Mouse (Mus musculus): ENCODE data around the gene Usp47.

- TF ChIP-seq ETS1 (IDR thresholded peaks at IDR 0.05; ENCODE audit: low read depth, low read length), result no peak
- TF ChIP-seq CHD1 (IDR thresholded peaks at IDR 0.05; ENCODE audit: low read depth, low read length), result no peak
- no peak for TF ChIP-seq EP300 (IDR thresholded peaks at IDR 0.05; ENCODE audit: low read depth in 1 of 2, low read length in 2 of 2)
- TF ChIP-seq ZC3H11A (IDR thresholded peaks at IDR 0.05; ENCODE audit: low read depth, low read length), result no peak
- no peak for TF ChIP-seq TAL1 (IDR thresholded peaks at IDR 0.05; ENCODE audit: low read length)
- TF ChIP-seq POLR2AphosphoS2 (IDR thresholded peaks at IDR 0.05; ENCODE audit: low read length), result no peak
- no peak for TF ChIP-seq UBTF (IDR thresholded peaks at IDR 0.05; ENCODE audit: borderline replicate concordance, insufficient read depth, low read depth, low read length)
Measured at GRCm38 (mm10) chr7:112144646-112145179, 121.4 kb downstream of the Usp47 start.

All from MEL (cell line).